Mouse (Mus musculus) limb, embryonic 14.5 days (tissue): ENCODE measurements around the gene Slc9a1. TPM values are rescaled to one million over a fixed set of nuclear protein-coding genes. Genes with fewer than 3 reads are reported as not detected.

Source experiments
- ATAC-seq: fragments of 200-750 bp; cut with Nextera tagmentation; 2 replicates; pipeline ENCODE4 v1.8.0; 2017; ENCODE audit warnings: low read depth, moderate number of reproducible peaks, moderate TSS enrichment; ENCODE audit not compliant: low FRiP score
- DNase-seq: peaks from one replicate; pipeline ENCODE4 v3.0.0-alpha.2; 2015; ENCODE audit warnings: low spot score
- H3K27ac ChIP-seq: fragments of 300-500 bp; sonication (generic); replicated peaks from 2 replicates; pipeline ENCODE4 v1.5.1; 2014; ENCODE audit warnings: low read depth, mild to moderate bottlenecking, low read length, moderate library complexity, mixed read lengths
- H3K27me3 ChIP-seq: fragments of 300-500 bp; sonication (generic); 2 replicates; pipeline ENCODE4 v1.6.1; 2014; ENCODE audit warnings: low read length, mixed read lengths; ENCODE audit not compliant: control insufficient read depth, insufficient read depth
- H3K36me3 ChIP-seq: fragments of 300-500 bp; sonication (generic); 2 replicates; pipeline ENCODE4 v1.6.1; 2014; ENCODE audit warnings: mild to moderate bottlenecking, low read length, moderate library complexity, mixed read lengths; ENCODE audit not compliant: control insufficient read depth, insufficient read depth
- H3K4me1 ChIP-seq: fragments of 300-500 bp; sonication (generic); 2 replicates; pipeline ENCODE4 v1.6.1; 2014; ENCODE audit warnings: antibody characterized with exemption, low read length, mixed read lengths; ENCODE audit not compliant: control insufficient read depth, insufficient read depth
- H3K4me2 ChIP-seq: fragments of 300-500 bp; sonication (generic); replicated peaks from 2 replicates; pipeline ENCODE4 v1.6.1; 2014; ENCODE audit warnings: low read depth, mild to moderate bottlenecking, low read length, moderate library complexity; ENCODE audit not compliant: severe bottlenecking
- H3K4me3 ChIP-seq: fragments of 300-500 bp; sonication (generic); replicated peaks from 2 replicates; pipeline ENCODE4 v1.5.1; 2014; ENCODE audit warnings: low read length
- H3K9ac ChIP-seq: fragments of 300-500 bp; sonication (generic); 2 replicates; pipeline ENCODE4 v1.6.1; 2014; ENCODE audit warnings: mild to moderate bottlenecking, low read depth, low read length, moderate library complexity; ENCODE audit not compliant: severe bottlenecking
- H3K9me3 ChIP-seq: fragments of 300-500 bp; sonication (generic); 2 replicates; pipeline ENCODE4 v1.6.1; 2016; ENCODE audit warnings: low read length; ENCODE audit not compliant: control insufficient read depth
- POLR2A ChIP-seq: fragments of 200-500 bp; IDR thresholded peaks from 2 replicates; pipeline ENCODE4 v1.8.0; 2012; ENCODE audit warnings: inconsistent platforms, mild to moderate bottlenecking, moderate library complexity, borderline replicate concordance; ENCODE audit not compliant: insufficient read depth, insufficient read length; ENCODE audit errors: extremely low read depth
- WGBS: fragments of 180-500 bp; shearing (Covaris S2); extraction: QIAGEN DNeasy Blood & Tissue Kit; methylation state at CpG from one replicate; pipeline ENCODE4 v1.1.7; 2014; 5-methylcytosine and 5-hydroxymethylcytosine counted together
- polyA plus RNA-seq, 2 experiments: library from polyadenylated mRNA; depleted of rRNA in 1 of 2; stranded (reverse) in 1 of 2; unstranded in 1 of 2; fragments of >200 nt; fragmentation: Nextera tagmentation in 1 of 2; extraction: Ambion mirVana in 1 of 2; gene quantifications; 2 replicates each; pipeline versions ENCODE4 v1.2.1 to v1.2.3; 2012 to 2014

Gene Slc9a1
- polyA plus RNA-seq, 2 experiments, result 11.5 to 36.7 TPM

- no peak overlapping the region for H3K4me2 ChIP-seq
- no peak overlapping the region for H3K4me3 ChIP-seq
- no peak for TF ChIP-seq POLR2A
- ATAC-seq (no peak), DNase-seq (no peak)
- H3K9me3 ChIP-seq, result no peaks in the 10 kb centered on the region
- WGBS, result 85% methylated on average over 6 of the region's 6 CpGs
- H3K27me3 ChIP-seq, result no peaks in the 10 kb centered on the region
- no peak overlapping the region for H3K9ac ChIP-seq
- no peaks in the 10 kb centered on the region for H3K36me3 ChIP-seq
- no peaks in the 10 kb centered on the region for H3K4me1 ChIP-seq
- H3K27ac ChIP-seq, result no peak overlapping the region
These were observed 62.0 kb downstream of the Slc9a1 start for GRCm38 (mm10) chr4:133431508-133431907.

GRCm38 (mm10) chr4:133432560-133433171, 63.2 kb downstream of the Slc9a1 start:
- H3K9ac ChIP-seq, result no peak overlapping the region
- 25% methylated on average over 17 of the region's 17 CpGs for WGBS
- H3K9me3 ChIP-seq, result no peaks in the 10 kb centered on the region
- H3K4me1 ChIP-seq, result no peaks in the 10 kb centered on the region
- no peak overlapping the region for H3K27ac ChIP-seq
- no peak overlapping the region for H3K4me3 ChIP-seq
- no peaks in the 10 kb centered on the region for H3K27me3 ChIP-seq
- 0 out of 2 replicates have a peak overlapping the region, but pooled peaks have one; percentile 20 for H3K4me2 ChIP-seq
- H3K36me3 ChIP-seq, result no peaks in the 10 kb centered on the region
- no peak for TF ChIP-seq POLR2A
- ATAC-seq (no peak), DNase-seq (no peak)

- Histone ChIP-seq H3K27ac (no peak overlapping the region), H3K9me3 (no peaks in the 10 kb centered on the region), H3K9ac (no peak overlapping the region), H3K4me3 (no peak overlapping the region), H3K27me3 (no peaks in the 10 kb centered on the region), H3K4me1 (peaks cover 16% of the 10 kb centered on the region), H3K4me2 (no peak overlapping the region), H3K36me3 (no peaks in the 10 kb centered on the region)
- 93% methylated on average over 11 of the region's 11 CpGs for WGBS
- TF ChIP-seq POLR2A, result no peak
- DNase-seq, result no peak
- ATAC-seq, result no peak
These were observed 66.4 kb downstream of the Slc9a1 start for GRCm38 (mm10) chr4:133435921-133436320.

GRCm38 (mm10) chr4:133439460-133440376, 70.2 kb downstream of the Slc9a1 start:
- peaks cover 32% of the 10 kb centered on the region for H3K4me1 ChIP-seq
- H3K4me3 ChIP-seq, result peak overlapping the region; percentile 8; the same call in 1 of the 2 replicates
- peak overlapping the region; percentile 83 for H3K27ac ChIP-seq
- peak overlapping the region; percentile 39 for H3K4me2 ChIP-seq
- WGBS, result 4% methylated on average over 17 of the region's 17 CpGs
- no peaks in the 10 kb centered on the region for H3K27me3 ChIP-seq
- peak; percentile 73 for DNase-seq
- no peaks in the 10 kb centered on the region for H3K36me3 ChIP-seq
- peak overlapping the region; percentile 18; the same call in 1 of the 2 replicates for H3K9ac ChIP-seq
- no peaks in the 10 kb centered on the region for H3K9me3 ChIP-seq
- peak; percentile 77 for ATAC-seq
- TF ChIP-seq POLR2A, result no peak

- 0 out of 2 replicates have a peak overlapping the region, but pooled peaks have one; percentile 3 for H3K9ac ChIP-seq
- peaks cover 32% of the 10 kb centered on the region for H3K4me1 ChIP-seq
- peak overlapping the region; percentile 39 for H3K4me2 ChIP-seq
- peak overlapping the region; percentile 83 for H3K27ac ChIP-seq
- peak overlapping the region; percentile 8; the same call in 1 of the 2 replicates for H3K4me3 ChIP-seq
- ATAC-seq (no peak), DNase-seq (no peak)
- H3K36me3 ChIP-seq, result no peaks in the 10 kb centered on the region
- WGBS, result 7% methylated on average over 6 of the region's 6 CpGs
- no peaks in the 10 kb centered on the region for H3K9me3 ChIP-seq
- H3K27me3 ChIP-seq, result no peaks in the 10 kb centered on the region
- no peak for TF ChIP-seq POLR2A
These were observed 70.9 kb downstream of the Slc9a1 start for GRCm38 (mm10) chr4:133440377-133440795.
